Mouse (Mus musculus) gastrocnemius, adult 8-10 months (tissue): ENCODE measurements at regions not wholly inside any gene's neighbourhood (a gene's known extent, or its start where the extent isn't known, plus 50 kb on each side); places are given as distances from the start of the nearest gene placed in this dataset.

Experiments
- DNase-seq, 2 experiments: peaks; one replicate each; pipeline ENCODE4 v3.0.0; 2022; ENCODE audit warnings: low spot score in 2 of 2

GRCm38 (mm10) chr11:45058658-45059057, 441.5 kb downstream of the Ebf1 start:
- no peak for DNase-seq

- DNase-seq, result no peak
These were observed 449.5 kb downstream of the Ebf1 start for GRCm38 (mm10) chr11:45066592-45066991.

- no peak for DNase-seq
These were observed 453.2 kb downstream of the Ebf1 start for GRCm38 (mm10) chr11:45070280-45070679.

GRCm38 (mm10) chr11:45071195-45071594, 454.1 kb downstream of the Ebf1 start:
- DNase-seq, result peak in 1 of 2 experiments; percentile 7

- no peak for DNase-seq
These were observed 467.5 kb downstream of the Ebf1 start for GRCm38 (mm10) chr11:45084506-45085037.

GRCm38 (mm10) chr11:45085145-45085544, 468.0 kb downstream of the Ebf1 start:
- no peak for DNase-seq

GRCm38 (mm10) chr11:45087186-45087915, 470.2 kb downstream of the Ebf1 start:
- DNase-seq, result no peak

GRCm38 (mm10) chr11:45088286-45088685, 471.2 kb downstream of the Ebf1 start:
- no peak for DNase-seq

- DNase-seq, result no peak
These were observed 472.4 kb downstream of the Ebf1 start for GRCm38 (mm10) chr11:45089561-45089960.

- DNase-seq, result peak; percentile 13 to 18
These were observed 486.6 kb downstream of the Ebf1 start for GRCm38 (mm10) chr11:45103498-45104336.

GRCm38 (mm10) chr11:45116702-45117101, 499.6 kb downstream of the Ebf1 start:
- no peak for DNase-seq

GRCm38 (mm10) chr11:45123276-45123675, 506.2 kb downstream of the Ebf1 start:
- no peak for DNase-seq

GRCm38 (mm10) chr11:45136781-45137180, 519.7 kb downstream of the Ebf1 start:
- DNase-seq, result no peak

GRCm38 (mm10) chr11:45138351-45138975, 521.3 kb downstream of the Ebf1 start:
- no peak for DNase-seq

- DNase-seq, result no peak
These were observed 523.4 kb downstream of the Ebf1 start for GRCm38 (mm10) chr11:45140490-45140889.

- DNase-seq, result no peak
These were observed 537.0 kb downstream of the Ebf1 start for GRCm38 (mm10) chr11:45154070-45154469.

GRCm38 (mm10) chr11:45154497-45154896, 537.4 kb downstream of the Ebf1 start:
- DNase-seq, result no peak

GRCm38 (mm10) chr11:45155782-45156181, 538.7 kb downstream of the Ebf1 start:
- DNase-seq, result no peak

- no peak for DNase-seq
These were observed 541.2 kb downstream of the Ebf1 start for GRCm38 (mm10) chr11:45158282-45158681.

- no peak for DNase-seq
These were observed 543.8 kb downstream of the Ebf1 start for GRCm38 (mm10) chr11:45160871-45161270.

- DNase-seq, result no peak
These were observed 556.4 kb downstream of the Ebf1 start for GRCm38 (mm10) chr11:45173546-45173945.

GRCm38 (mm10) chr11:45174071-45174470, 557.0 kb downstream of the Ebf1 start:
- DNase-seq, result no peak
